Mouse (Mus musculus): ENCODE measurements around the gene Pptc7.

Pptc7 gene

DNA sequence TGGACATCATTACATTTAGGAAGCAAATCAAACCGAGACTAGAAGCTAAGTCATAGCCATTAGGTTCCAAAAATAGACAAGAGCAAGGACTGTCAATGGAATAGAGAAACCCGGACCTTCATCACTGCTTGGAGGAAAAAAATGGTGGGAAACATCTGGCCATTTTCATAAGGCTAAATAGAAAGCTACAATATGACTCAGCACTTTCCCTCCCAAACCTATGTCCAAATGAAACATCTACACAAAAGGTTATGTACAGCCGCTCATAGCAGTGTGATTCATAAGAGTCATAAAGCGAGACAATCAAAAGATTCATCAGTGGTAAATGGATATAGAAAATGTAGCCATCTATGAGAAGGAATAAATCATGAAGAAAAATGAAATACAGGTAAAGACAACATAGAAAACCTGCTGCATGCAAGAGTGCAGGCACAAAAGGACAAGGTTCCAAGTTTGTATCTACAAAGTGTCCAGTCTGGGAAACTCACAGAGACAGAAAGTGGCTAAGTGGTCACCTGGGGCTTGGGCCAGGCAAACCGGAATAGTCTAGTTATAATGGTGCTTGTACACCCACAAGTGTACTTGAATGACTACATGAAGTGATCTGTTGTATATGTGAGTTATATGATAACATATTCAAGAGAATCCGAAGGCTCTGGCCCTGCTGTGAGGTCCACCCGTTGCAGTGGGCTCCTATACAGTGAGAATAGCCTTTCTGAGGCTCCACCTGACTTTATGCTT, 52.6 kb downstream of the Pptc7 start:
- no peak for DNase-seq

DNA sequence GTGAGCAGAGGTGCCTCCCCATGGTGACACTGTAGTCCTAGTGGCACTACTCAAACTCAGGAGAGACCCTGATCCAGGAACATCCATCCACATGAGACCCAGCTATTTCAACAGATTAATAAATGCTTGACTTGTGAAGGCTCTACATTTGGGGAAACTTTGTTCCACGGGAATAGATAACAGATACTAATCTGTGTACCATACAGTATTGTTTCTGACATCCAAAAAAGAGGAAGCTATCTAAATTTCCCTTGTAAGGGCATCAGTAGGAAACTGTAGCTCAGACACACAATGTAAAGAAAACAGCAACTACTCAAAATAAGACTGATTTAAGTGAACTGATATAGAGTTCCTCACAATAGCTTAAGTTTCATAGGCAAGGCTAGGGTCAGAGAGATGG, 58.7 kb downstream of the Pptc7 start:
- DNase-seq = no peak

DNA sequence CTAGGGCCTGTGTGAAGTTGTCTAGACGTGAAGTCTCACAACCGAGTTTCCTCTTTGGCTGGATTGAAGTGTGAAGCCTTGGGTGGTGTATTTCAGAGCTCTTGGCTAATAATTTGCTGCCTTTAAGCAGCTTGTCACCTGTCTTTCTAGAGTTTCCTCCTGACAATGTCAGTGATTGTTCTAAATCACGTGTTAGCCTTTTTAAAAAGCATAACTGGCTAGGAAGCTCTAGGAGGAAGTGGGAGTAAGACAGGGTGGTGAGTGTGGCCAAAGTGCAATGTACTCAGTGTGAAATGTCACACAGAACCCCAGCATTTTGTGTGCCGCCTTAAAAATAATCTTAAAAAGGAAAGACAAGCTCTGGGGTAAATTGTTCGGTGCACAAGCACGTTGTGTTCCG, 59.6 kb downstream of the Pptc7 start:
- peak; percentile 38 for DNase-seq

DNA sequence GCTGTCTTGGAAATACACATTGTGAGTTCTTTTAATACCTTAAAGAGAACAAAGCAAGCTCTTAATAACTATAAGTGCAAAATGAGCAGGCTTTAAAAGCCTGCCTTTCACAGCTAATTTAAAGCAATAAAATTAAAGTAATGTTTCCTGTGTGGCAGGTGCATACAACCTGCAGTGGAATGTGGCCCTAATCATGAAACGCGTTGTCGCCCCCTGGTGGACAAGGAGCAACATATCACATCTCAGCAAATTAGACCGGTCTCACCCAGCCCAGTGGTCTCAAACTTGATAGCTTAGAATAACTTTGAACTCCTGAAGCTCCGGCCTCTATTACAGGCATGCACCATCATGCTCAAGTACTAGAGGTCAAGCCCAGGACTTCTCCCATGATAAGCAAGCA, 60.1 kb downstream of the Pptc7 start:
- DNase-seq = peak; percentile 75

DNA sequence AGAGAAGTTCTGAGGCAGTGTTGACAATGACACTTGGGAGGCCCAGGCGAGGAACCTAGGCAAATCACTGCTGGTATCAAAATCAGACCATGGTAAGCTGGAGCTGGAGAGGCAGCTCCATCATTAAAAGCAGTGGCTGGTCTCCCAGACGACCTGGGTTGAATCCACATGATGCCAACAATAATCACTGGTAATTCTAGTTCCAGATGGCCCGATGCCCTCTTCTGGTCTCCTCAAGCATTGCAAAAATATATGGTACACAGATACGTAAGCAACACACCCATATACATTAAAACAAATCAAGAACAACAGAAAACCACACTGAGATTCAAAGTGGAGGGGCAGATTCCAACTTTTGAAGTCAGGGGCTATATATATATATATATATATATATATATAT, 61.6 kb downstream of the Pptc7 start:
- DNase-seq = no peak

DNA sequence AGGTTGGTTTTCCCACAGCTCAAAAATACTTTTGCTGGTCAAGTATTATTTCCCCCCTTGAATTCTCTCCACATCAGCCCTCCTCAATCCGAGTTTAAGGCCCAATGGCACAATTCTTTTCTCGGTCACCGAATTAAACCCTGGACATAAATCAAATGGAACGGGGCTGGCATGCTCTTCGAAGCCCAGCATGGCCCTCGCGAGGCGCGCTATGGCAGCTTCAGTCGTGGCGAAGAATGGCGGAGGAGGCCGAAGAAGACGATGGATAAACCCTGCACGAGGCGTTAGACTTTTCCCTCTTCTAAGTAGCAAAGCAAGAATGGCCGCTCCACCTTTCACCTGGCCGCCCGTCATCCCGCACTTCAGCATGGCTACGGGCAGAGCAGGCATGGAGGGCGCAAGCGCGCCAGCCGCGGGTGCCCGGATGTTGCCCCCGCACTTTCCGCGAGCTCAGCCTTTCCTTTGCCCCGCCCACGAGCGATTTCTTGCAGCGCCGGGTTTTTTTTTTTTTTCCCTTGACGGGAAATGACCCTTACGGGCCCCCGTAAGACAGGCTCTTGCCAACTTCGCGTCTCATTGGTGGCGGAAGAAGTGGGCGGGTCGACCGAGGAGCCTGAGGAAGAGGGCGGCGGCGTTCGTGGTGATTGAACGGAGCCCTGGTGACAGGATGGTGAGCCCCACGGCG, 69.8 kb downstream of the Pptc7 start, which contains the start of the genes Rad9b and Vps29:
Rad9b (minus strand) TSS at position 427 of the 685 bp plus-strand sequence.
Vps29 (plus strand) TSS at position 563 of the 685 bp plus-strand sequence.
- peak; percentile 98 for DNase-seq

DNA sequence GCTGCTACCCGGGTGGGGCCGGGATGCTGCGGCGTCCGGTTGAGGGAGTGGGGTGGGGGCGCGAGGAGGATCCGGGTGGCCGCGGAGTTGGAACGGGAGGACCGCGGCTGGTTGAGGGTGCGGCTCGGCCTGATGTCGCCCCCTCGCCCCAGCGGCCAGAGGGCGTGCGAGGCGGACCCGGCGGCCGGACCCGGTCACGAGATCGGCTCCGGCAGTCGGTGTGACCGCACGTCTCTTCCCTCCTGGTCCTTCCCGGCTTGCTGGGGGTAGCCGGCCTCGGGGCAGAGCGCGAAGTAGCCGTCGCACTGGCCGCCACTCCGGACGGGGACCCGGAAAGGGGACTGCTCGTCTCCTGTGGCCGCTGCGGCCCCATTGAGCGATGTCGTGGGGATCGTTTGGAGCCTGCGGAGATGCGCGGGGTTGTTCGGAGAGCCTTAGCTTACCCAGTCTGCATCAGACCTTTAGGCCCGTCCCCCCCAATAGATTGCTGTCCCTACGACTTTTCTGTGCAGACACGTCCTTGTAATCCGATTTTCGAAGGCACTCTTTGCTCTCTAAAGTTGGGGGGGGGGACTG, 70.4 kb downstream of the Pptc7 start:
- no peak for DNase-seq

DNA sequence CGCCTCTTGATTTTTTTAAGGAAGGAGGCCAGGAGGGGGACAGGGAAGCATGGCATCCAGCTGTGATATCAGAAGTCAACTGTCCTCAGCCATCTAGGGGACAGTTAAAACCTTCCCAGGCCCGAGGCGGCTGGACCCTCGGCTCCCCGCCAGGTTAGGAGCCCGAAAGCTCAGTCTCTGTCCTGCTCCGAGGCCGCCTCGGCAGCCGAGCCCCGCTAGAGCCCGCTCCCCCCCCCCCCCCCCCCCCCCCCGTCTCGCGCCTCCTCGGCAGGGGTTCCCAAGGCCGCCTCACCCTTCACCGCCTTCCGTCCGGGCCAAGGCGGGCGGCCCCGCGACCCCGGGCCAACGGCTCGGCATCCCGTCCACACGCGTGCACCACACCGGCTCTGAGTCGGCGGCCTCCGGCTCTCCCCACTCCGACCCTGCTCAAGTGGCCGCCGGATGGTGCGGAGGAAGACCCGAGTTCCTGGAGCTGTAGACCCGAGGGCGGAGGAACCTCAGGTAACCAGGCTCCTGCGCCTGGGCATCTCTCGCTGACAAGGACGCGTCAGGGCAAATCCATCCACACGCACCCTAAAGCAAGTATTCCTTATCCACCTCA, 87.5 kb downstream of the Pptc7 start, which contains the start of gene Gpn3:
Gpn3 (plus strand) TSS at position 286 of the 601 bp plus-strand sequence.
- DNase-seq = no peak

DNA sequence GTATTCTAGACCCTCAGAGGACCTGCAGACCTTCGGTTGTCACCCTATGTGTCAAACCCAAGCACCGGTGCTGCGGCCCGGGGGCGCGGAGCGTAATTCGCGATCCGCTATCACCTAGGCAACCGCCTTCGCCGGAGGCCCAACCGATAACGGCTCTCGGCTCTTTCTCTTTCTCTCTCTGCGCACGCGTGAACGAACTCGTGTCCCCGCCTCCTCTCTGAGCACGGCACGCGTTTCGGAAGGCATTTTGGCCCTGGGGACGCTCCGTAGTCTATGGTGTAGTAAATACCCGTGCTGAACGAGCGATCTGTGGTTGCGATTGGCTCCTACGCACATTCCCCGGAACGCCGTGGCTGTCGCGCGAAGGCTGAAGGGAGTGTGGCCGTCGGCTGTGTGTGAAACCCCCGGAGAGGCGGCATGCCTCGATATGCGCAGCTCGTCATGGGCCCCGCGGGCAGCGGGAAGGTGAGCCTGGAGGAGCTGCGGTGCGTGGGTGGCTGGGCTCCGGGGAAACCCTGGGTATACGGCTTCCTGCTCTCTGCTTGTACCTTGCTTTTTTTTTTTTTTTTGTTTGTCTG, 88.1 kb downstream of the Pptc7 start, which contains the start of gene Fam216a:
Fam216a (minus strand) TSS at position 173 of the 578 bp plus-strand sequence.
- DNase-seq = peak; percentile 99

DNA sequence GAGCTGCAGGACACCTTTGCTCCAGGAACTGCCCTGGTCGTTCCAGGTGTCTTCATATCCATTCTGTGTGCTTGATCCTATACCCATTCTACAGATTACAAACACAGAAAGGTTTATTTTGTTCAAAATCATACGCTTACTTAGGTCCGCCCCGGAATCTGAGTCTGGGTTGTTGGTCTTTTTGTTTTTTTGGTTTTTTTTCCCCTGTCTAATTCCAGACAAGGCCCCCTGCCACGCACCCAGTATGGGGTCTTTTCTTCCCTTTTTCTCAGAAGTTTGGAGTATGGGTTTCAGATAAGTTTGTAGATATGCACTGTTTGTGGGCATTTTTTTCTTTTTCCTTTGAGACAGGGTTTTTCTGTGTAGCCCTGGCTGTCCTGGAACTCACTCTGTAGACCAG, 88.7 kb downstream of the Pptc7 start:
- DNase-seq = no peak
